Mouse (Mus musculus) frontal cortex, postnatal 36 days (tissue): Measurements from ENCODE around the gene Amz2.
A peak's percentile ranks its signal among the peaks of the same experiment; 100 is the strongest.

ENCODE experiments used
- DNase-seq, 2 experiments: peaks; one replicate each; pipeline ENCODE4 v3.0.0; 2022; ENCODE audit warnings: low spot score in 2 of 2

The Amz2 gene

GRCm38 (mm10) chr11:109425392-109426271, at the start of gene Amz2:
Gene Amz2, plus strand, starts transcription at chr11:109425946.
- peak; percentile 96 to 97 for DNase-seq

GRCm38 (mm10) chr11:109376484-109377143, 49.1 kb upstream of the Amz2 start:
- DNase-seq, result no peak

GRCm38 (mm10) chr11:109377477-109377876, 48.3 kb upstream of the Amz2 start:
- no peak for DNase-seq

- no peak for DNase-seq
These were observed 47.7 kb upstream of the Amz2 start for GRCm38 (mm10) chr11:109378051-109378450.

GRCm38 (mm10) chr11:109380662-109381061, 45.1 kb upstream of the Amz2 start:
- no peak for DNase-seq

- DNase-seq, result no peak
These were observed 40.5 kb upstream of the Amz2 start for GRCm38 (mm10) chr11:109385296-109385695.

GRCm38 (mm10) chr11:109389046-109389445, 36.7 kb upstream of the Amz2 start:
- no peak for DNase-seq

GRCm38 (mm10) chr11:109391200-109391599, 34.5 kb upstream of the Amz2 start:
- no peak for DNase-seq

GRCm38 (mm10) chr11:109391760-109392159, 34.0 kb upstream of the Amz2 start:
- DNase-seq, result no peak

- no peak for DNase-seq
These were observed 33.1 kb upstream of the Amz2 start for GRCm38 (mm10) chr11:109392601-109393000.

- no peak for DNase-seq
These were observed 31.0 kb upstream of the Amz2 start for GRCm38 (mm10) chr11:109394758-109395157.

- no peak for DNase-seq
These were observed 30.5 kb upstream of the Amz2 start for GRCm38 (mm10) chr11:109395291-109395690.

- DNase-seq, result no peak
These were observed 19.3 kb upstream of the Amz2 start for GRCm38 (mm10) chr11:109406431-109406830.

GRCm38 (mm10) chr11:109410197-109410980, 15.4 kb upstream of the Amz2 start:
- no peak for DNase-seq

- no peak for DNase-seq
These were observed 12.1 kb upstream of the Amz2 start, which contains the start of gene 9930022D16Rik for GRCm38 (mm10) chr11:109413617-109414016. Gene 9930022D16Rik, plus strand, starts transcription at chr11:109413917.

GRCm38 (mm10) chr11:109414802-109415201, 10.9 kb upstream of the Amz2 start:
- DNase-seq, result no peak

- no peak for DNase-seq
These were observed 8.9 kb upstream of the Amz2 start for GRCm38 (mm10) chr11:109416709-109417420.

- DNase-seq, result no peak
These were observed 8.2 kb upstream of the Amz2 start for GRCm38 (mm10) chr11:109417472-109418040.

GRCm38 (mm10) chr11:109419461-109419860, 6.3 kb upstream of the Amz2 start:
- DNase-seq, result no peak

- DNase-seq, result no peak
These were observed 5.7 kb upstream of the Amz2 start for GRCm38 (mm10) chr11:109419961-109420566.

- DNase-seq, result no peak
These were observed 5.2 kb upstream of the Amz2 start for GRCm38 (mm10) chr11:109420567-109420962.
